In the genomic region with DNA sequence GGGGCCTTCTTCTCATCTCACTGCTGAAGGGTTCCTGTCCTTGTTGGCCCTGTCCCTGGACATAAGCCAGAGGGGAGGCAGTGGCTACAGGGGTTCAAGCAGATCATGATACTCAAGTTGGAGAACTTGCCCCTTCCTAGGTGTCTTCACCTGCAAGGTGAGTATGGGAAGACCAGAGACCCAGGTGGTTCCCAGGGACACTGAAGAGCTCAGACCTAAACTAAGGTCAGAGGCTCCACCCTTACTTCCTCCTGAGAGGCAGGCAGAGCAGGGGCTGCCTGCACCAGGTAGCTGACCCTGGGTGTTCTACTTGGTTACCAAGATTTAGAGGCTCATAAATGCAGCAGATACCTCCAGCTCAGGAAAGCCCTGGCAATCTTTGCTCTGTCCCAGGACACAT, we compare ENCODE assay signal across 1 mouse cellular context.
TF ChIP-seq lines count a peak whose summit lies in the region.

No protein-coding gene starts in this region.

TF ChIP-seq in CH12.LX, 34 proteins besides CTCF, POLR2A, EP300 and RAD21 (continued from another document):
- TF ChIP-seq PAX5 (IDR thresholded peaks at IDR 0.05; ENCODE audit: low read length) (no peak), ELF1 (IDR thresholded peaks at IDR 0.05; ENCODE audit: low read depth, low read length) (no peak), USF2 (conservative IDR thresholded peaks at IDR 0.05; ENCODE audit: low read depth, low read length) (no peak)
